Mouse (Mus musculus) T-helper 1 cell (primary cell): Measurements from ENCODE around the gene Rtkn2.

Experiments
- in situ Hi-C: fragments of 300-600 bp; cut with MboI, MseI; formaldehyde crosslinking; loops from one replicate; pipeline ENCODE4 v1.15.1; 2025; ENCODE audit warnings: high pct_unique_total_duplicates

Gene Rtkn2

GRCm38 (mm10) chr10:68038997-68039624 is 59.7 kb downstream of the Rtkn2 start:
- in situ Hi-C loops = no loop called here

- in situ Hi-C loops = no loop called here
These were observed 60.4 kb downstream of the Rtkn2 start for GRCm38 (mm10) chr10:68039641-68040205.

- in situ Hi-C loops = no loop called here
These were observed 61.0 kb downstream of the Rtkn2 start for GRCm38 (mm10) chr10:68040394-68040793.

GRCm38 (mm10) chr10:68043973-68044372 is 64.6 kb downstream of the Rtkn2 start:
- in situ Hi-C loops = no loop called here

GRCm38 (mm10) chr10:68044864-68045263 is 65.5 kb downstream of the Rtkn2 start:
- in situ Hi-C loops = no loop called here

- in situ Hi-C loops = no loop called here
These were observed 69.4 kb downstream of the Rtkn2 start for GRCm38 (mm10) chr10:68048641-68049305.

- in situ Hi-C loops = loop anchor here (10.0 kb wide), 1 partner anchor 494 kb away; the partner anchor contains the start of gene Cabcoco1
These were observed 71.5 kb downstream of the Rtkn2 start for GRCm38 (mm10) chr10:68050882-68051281.

GRCm38 (mm10) chr10:68051316-68051933 is 72.1 kb downstream of the Rtkn2 start:
- in situ Hi-C loops = loop anchor here (10.0 kb wide), 1 partner anchor 493 kb away; the partner anchor contains the start of gene Cabcoco1

- in situ Hi-C loops = loop anchor here (10.0 kb wide), 1 partner anchor 492 kb away; the partner anchor contains the start of gene Cabcoco1
These were observed 72.9 kb downstream of the Rtkn2 start for GRCm38 (mm10) chr10:68052307-68052706.

- in situ Hi-C loops = loop anchor here (10.0 kb wide), 1 partner anchor 491 kb away; the partner anchor contains the start of gene Cabcoco1
These were observed 74.8 kb downstream of the Rtkn2 start for GRCm38 (mm10) chr10:68054131-68054530.

GRCm38 (mm10) chr10:68054706-68055105 is 75.3 kb downstream of the Rtkn2 start:
- in situ Hi-C loops = loop anchor here (10.0 kb wide), 1 partner anchor 490 kb away; the partner anchor contains the start of gene Cabcoco1

GRCm38 (mm10) chr10:68057841-68058240 is 78.5 kb downstream of the Rtkn2 start:
- in situ Hi-C loops = loop anchor here (10.0 kb wide), 1 partner anchor 487 kb away; the partner anchor contains the start of gene Cabcoco1

- in situ Hi-C loops = loop anchor here (10.0 kb wide), 1 partner anchor 486 kb away; the partner anchor contains the start of gene Cabcoco1
These were observed 79.0 kb downstream of the Rtkn2 start for GRCm38 (mm10) chr10:68058378-68058777.

- in situ Hi-C loops = no loop called here
These were observed 81.3 kb downstream of the Rtkn2 start for GRCm38 (mm10) chr10:68060590-68061248.

GRCm38 (mm10) chr10:68061249-68061615 is 81.9 kb downstream of the Rtkn2 start:
- in situ Hi-C loops = no loop called here

- in situ Hi-C loops = no loop called here
These were observed 84.6 kb downstream of the Rtkn2 start for GRCm38 (mm10) chr10:68063806-68064545.

- in situ Hi-C loops = no loop called here
These were observed 85.2 kb downstream of the Rtkn2 start for GRCm38 (mm10) chr10:68064571-68064970.

GRCm38 (mm10) chr10:68066173-68066572 is 86.8 kb downstream of the Rtkn2 start:
- in situ Hi-C loops = no loop called here

GRCm38 (mm10) chr10:68067961-68068360 is 88.6 kb downstream of the Rtkn2 start:
- in situ Hi-C loops = no loop called here

GRCm38 (mm10) chr10:68068426-68068825 is 89.1 kb downstream of the Rtkn2 start:
- in situ Hi-C loops = no loop called here

GRCm38 (mm10) chr10:68071041-68071440 is 91.7 kb downstream of the Rtkn2 start:
- in situ Hi-C loops = no loop called here
